Mouse (Mus musculus) kidney, embryonic 15.5 days (tissue): ENCODE data around the gene Tead4. TPM values are rescaled to one million over a fixed set of nuclear protein-coding genes. Genes with fewer than 3 reads are reported as not detected.

Experiments used
- ATAC-seq: fragments of 200-750 bp; cut with Nextera tagmentation; replicated peaks from 2 replicates; pipeline ENCODE4 v1.8.0; 2017; ENCODE audit warnings: moderate TSS enrichment; ENCODE audit not compliant: low FRiP score
- H3K27ac ChIP-seq: fragments of 300-500 bp; sonication (generic); 2 replicates; pipeline ENCODE4 v1.5.1; 2015; ENCODE audit warnings: mild to moderate bottlenecking, inconsistent platforms
- H3K27me3 ChIP-seq: fragments of 300-500 bp; sonication (generic); 2 replicates; pipeline ENCODE4 v1.6.1; 2015; ENCODE audit warnings: inconsistent platforms
- H3K36me3 ChIP-seq: fragments of 300-500 bp; sonication (generic); 2 replicates; pipeline ENCODE4 v1.6.1; 2015; ENCODE audit warnings: inconsistent platforms
- H3K4me1 ChIP-seq: fragments of 300-500 bp; sonication (generic); 2 replicates; pipeline ENCODE4 v1.6.1; 2015; ENCODE audit warnings: inconsistent platforms
- H3K4me2 ChIP-seq: fragments of 300-500 bp; sonication (generic); 2 replicates; pipeline ENCODE4 v1.6.1; 2015; ENCODE audit warnings: moderate library complexity, mild to moderate bottlenecking, inconsistent platforms
- H3K4me3 ChIP-seq: fragments of 300-500 bp; sonication (generic); replicated peaks from 2 replicates; pipeline ENCODE4 v1.5.1; 2015; ENCODE audit warnings: mild to moderate bottlenecking, inconsistent platforms
- H3K9ac ChIP-seq: fragments of 300-500 bp; sonication (generic); 2 replicates; pipeline ENCODE4 v1.6.1; 2015; ENCODE audit warnings: mild to moderate bottlenecking, inconsistent platforms
- H3K9me3 ChIP-seq: fragments of 300-500 bp; sonication (generic); replicated peaks from 2 replicates; pipeline ENCODE4 v1.6.1; 2016; ENCODE audit warnings: inconsistent platforms
- WGBS: fragments of 180-500 bp; shearing (Covaris S2); methylation state at CpG from one replicate; pipeline ENCODE4 v1.1.7; 2015; ENCODE audit warnings: mixed read lengths; 5-methylcytosine and 5-hydroxymethylcytosine counted together
- polyA plus RNA-seq: library from polyadenylated mRNA; unstranded; fragments of >200 nt; fragmentation: Nextera tagmentation; extraction: Ambion mirVana; gene quantifications from 2 replicates; pipeline ENCODE4 v1.2.1, GENCODE M21; 2015

Tead4 gene
- polyA plus RNA-seq, 1 experiment from 2014 or later, result 2.5 TPM

DNA sequence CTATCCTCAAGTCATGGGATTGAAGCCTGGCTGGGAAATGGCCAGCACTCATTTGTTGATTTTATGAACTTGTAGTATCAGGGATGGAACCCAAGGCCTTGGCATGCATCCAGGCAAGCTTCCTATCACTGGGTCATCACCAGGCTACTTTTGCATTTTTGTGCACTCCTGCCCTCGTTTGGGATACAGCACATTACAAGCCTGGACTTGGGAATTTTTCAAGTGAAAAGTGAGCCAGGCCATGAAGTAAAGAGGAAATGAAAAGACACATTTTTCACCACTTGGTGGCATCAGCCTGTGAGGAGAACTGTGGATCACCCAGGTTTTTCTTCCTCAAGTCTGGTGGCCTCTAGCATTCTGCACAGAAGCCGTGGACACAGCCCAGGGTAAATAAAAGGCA lies 117.1 kb downstream of the Tead4 start:
- ATAC-seq, result no peak
- 29% methylated on average over 2 of the region's 2 CpGs for WGBS
- H3K4me3 ChIP-seq, result no peak overlapping the region
- H3K36me3 ChIP-seq, result no peaks in the 10 kb centered on the region
- no peak overlapping the region for H3K4me2 ChIP-seq
- H3K9ac ChIP-seq, result no peak overlapping the region
- H3K9me3 ChIP-seq, result no peaks in the 10 kb centered on the region
- no peaks in the 10 kb centered on the region for H3K27me3 ChIP-seq
- H3K4me1 ChIP-seq, result 0 out of 2 replicates have a peak, but pooled peaks cover 7% of the 10 kb centered on the region
- H3K27ac ChIP-seq, result no peak overlapping the region

DNA sequence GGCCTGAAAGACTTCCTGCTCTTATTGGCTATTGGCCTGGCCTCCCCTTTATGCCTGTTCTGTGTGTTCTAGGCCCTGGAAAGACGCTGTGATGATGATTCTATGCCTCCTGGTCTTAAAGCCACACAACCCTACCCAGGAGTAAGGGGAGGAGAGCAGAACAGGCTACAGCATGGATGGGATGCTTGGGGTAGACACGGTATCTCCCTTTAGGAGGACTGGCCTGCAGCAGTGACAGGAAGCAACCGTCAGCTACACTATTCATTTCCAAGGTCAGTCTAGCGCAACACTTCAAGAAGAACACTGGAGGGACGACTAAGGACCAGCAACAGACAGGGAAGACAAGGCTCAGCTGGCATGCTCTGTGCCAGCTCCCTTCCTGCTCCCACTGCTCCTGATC lies 119.4 kb downstream of the Tead4 start:
- Histone ChIP-seq H3K36me3 (no peaks in the 10 kb centered on the region), H3K4me2 (no peak overlapping the region), H3K9ac (no peak overlapping the region), H3K27me3 (no peaks in the 10 kb centered on the region), H3K4me1 (0 out of 2 replicates have a peak, but pooled peaks cover 7% of the 10 kb centered on the region), H3K27ac (no peak overlapping the region), H3K4me3 (no peak overlapping the region), H3K9me3 (no peaks in the 10 kb centered on the region)
- WGBS, result 50% methylated on average over 5 of the region's 5 CpGs
- no peak for ATAC-seq

DNA sequence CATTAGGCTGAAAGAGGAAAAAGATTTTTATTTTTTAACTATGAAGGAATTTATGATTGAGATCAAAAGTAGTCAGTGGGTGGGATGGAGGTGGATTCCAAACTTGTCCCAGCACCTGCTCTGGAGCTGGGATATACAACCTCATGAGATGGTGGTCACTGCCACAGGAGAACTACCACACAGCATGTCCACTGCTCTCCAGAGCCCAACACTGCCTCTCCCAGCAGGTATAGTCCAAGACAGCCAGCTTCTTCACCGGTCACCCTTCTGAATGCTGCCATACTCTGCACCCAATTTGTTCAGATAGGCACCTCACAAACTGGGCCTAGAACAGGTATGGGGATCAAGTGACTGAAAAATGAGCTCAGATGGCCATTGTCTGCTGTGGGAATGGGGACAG lies 121.0 kb downstream of the Tead4 start:
- no peak overlapping the region for H3K4me3 ChIP-seq
- no peaks in the 10 kb centered on the region for H3K9me3 ChIP-seq
- H3K4me1 ChIP-seq, result 0 out of 2 replicates have a peak, but pooled peaks cover 7% of the 10 kb centered on the region
- H3K4me2 ChIP-seq, result no peak overlapping the region
- no peaks in the 10 kb centered on the region for H3K36me3 ChIP-seq
- ATAC-seq, result no peak
- no peak overlapping the region for H3K9ac ChIP-seq
- H3K27ac ChIP-seq, result no peak overlapping the region
- no peaks in the 10 kb centered on the region for H3K27me3 ChIP-seq
- WGBS, result 92% methylated on average over 1 of the region's 1 CpGs

DNA sequence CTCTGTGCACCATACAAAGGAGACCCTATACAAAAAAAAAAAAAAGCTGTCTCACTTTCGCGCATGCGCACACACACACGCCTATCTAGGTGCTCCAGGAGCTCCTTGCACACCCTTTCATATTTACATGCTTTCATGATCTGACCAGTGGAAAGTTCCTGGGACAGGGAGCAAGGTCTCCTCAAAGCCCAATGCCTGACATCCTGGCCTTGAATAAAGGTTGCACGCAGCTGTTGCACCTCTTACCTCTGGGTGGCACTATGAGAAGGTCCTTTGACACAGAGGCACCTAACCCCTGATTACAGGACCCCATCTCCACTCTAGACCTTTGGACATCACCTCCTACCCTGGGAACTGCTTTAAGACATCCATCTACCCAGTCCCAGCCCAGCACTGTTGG lies 121.4 kb downstream of the Tead4 start:
- Histone ChIP-seq H3K9me3 (no peaks in the 10 kb centered on the region), H3K27ac (no peak overlapping the region), H3K4me2 (no peak overlapping the region), H3K27me3 (no peaks in the 10 kb centered on the region), H3K36me3 (no peaks in the 10 kb centered on the region), H3K4me3 (no peak overlapping the region), H3K9ac (no peak overlapping the region), H3K4me1 (0 out of 2 replicates have a peak, but pooled peaks cover 7% of the 10 kb centered on the region)
- no peak for ATAC-seq
- WGBS, result 71% methylated on average over 5 of the region's 5 CpGs

DNA sequence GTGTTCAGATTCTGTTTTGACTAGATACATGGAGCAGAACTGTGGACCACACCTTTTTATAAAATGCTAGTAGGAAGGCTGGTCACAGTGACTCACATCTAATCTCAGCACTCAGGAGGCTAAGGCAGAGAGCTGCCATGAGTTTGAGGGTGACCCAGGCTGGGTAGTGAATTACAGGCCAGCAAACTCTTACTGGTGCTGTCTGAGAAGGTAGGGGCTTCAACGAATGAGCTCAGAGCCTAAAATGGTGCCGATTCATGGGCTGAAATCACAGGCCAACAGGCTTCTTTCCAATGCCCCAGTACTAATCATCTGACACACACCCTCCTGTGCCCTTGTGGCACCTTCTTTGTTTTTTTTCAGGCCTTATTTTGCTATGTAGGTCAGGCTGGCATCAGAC lies 121.9 kb downstream of the Tead4 start:
- Histone ChIP-seq H3K27ac (no peak overlapping the region), H3K36me3 (no peaks in the 10 kb centered on the region), H3K4me3 (no peak overlapping the region), H3K4me2 (no peak overlapping the region), H3K4me1 (0 out of 2 replicates have a peak, but pooled peaks cover 7% of the 10 kb centered on the region), H3K9me3 (no peaks in the 10 kb centered on the region), H3K27me3 (no peaks in the 10 kb centered on the region), H3K9ac (no peak overlapping the region)
- WGBS, result 83% methylated on average over 2 of the region's 2 CpGs
- ATAC-seq, result no peak

Other genes starting within 250 kb of the Tead4 start
- 115 and 121 TPM in 2 replicates for gene Tspan9, start 157.2 kb downstream of the Tead4 start, polyA plus RNA-seq
- 23.1 and 26.5 TPM in 2 replicates for gene Tulp3, start 55.0 kb upstream of the Tead4 start, polyA plus RNA-seq
- gene Rhno1, start 62.1 kb upstream of the Tead4 start, polyA plus RNA-seq, result 122 TPM in 2 replicates
- gene Foxm1, start 62.1 kb upstream of the Tead4 start, polyA plus RNA-seq, result 33.7 and 36.4 TPM in 2 replicates
- gene Tex52, start 74.6 kb upstream of the Tead4 start, polyA plus RNA-seq, result 0.26 and 0.44 TPM in 2 replicates
- not detected in 2 replicates for gene Gm44596, start 74.7 kb upstream of the Tead4 start, polyA plus RNA-seq
- gene Nrip2, start 98.5 kb upstream of the Tead4 start, polyA plus RNA-seq, result 18.8 and 20.1 TPM in 2 replicates
- gene Itfg2, start 124.1 kb upstream of the Tead4 start, polyA plus RNA-seq, result 30.5 and 35.9 TPM in 2 replicates
- 521 and 534 TPM in 2 replicates for gene Fkbp4, start 137.9 kb upstream of the Tead4 start, polyA plus RNA-seq
- gene Pzp, start 225.9 kb upstream of the Tead4 start, polyA plus RNA-seq, result 1.6 and 2.2 TPM in 2 replicates